Mouse (Mus musculus) 416B (cell line): ENCODE results near the gene Clybl.

ENCODE experiments used
- DNase-seq: peaks from one replicate; pipeline ENCODE4 v3.0.0; 2011; ENCODE audit warnings: low read depth

Clybl gene

GRCm38 (mm10) chr14:122305132-122305531, 123.6 kb downstream of the Clybl start:
- no peak for DNase-seq

- DNase-seq = no peak
Measured at GRCm38 (mm10) chr14:122312415-122312814, 130.9 kb downstream of the Clybl start.

- DNase-seq = no peak
Measured at GRCm38 (mm10) chr14:122313328-122313727, 131.8 kb downstream of the Clybl start.

GRCm38 (mm10) chr14:122315743-122316142, 134.2 kb downstream of the Clybl start:
- no peak for DNase-seq

- DNase-seq = no peak
Measured at GRCm38 (mm10) chr14:122322136-122322535, 140.6 kb downstream of the Clybl start.

GRCm38 (mm10) chr14:122323838-122324458, 142.4 kb downstream of the Clybl start:
- no peak for DNase-seq

GRCm38 (mm10) chr14:122330136-122330535, 148.6 kb downstream of the Clybl start:
- DNase-seq = no peak

GRCm38 (mm10) chr14:122330716-122331115, 149.2 kb downstream of the Clybl start:
- no peak for DNase-seq

GRCm38 (mm10) chr14:122331635-122332460, 150.3 kb downstream of the Clybl start:
- no peak for DNase-seq

GRCm38 (mm10) chr14:122336957-122337356, 155.5 kb downstream of the Clybl start:
- no peak for DNase-seq

- no peak for DNase-seq
Measured at GRCm38 (mm10) chr14:122338784-122339183, 157.3 kb downstream of the Clybl start.

GRCm38 (mm10) chr14:122340141-122340540, 158.6 kb downstream of the Clybl start:
- no peak for DNase-seq

- DNase-seq = no peak
Measured at GRCm38 (mm10) chr14:122341591-122342360, 160.3 kb downstream of the Clybl start.

GRCm38 (mm10) chr14:122344272-122345224, 163.0 kb downstream of the Clybl start:
- no peak for DNase-seq

- no peak for DNase-seq
Measured at GRCm38 (mm10) chr14:122348069-122348468, 166.6 kb downstream of the Clybl start.

- DNase-seq = no peak
Measured at GRCm38 (mm10) chr14:122349326-122349725, 167.8 kb downstream of the Clybl start.

GRCm38 (mm10) chr14:122349761-122350160, 168.3 kb downstream of the Clybl start:
- no peak for DNase-seq

GRCm38 (mm10) chr14:122350766-122351165, 169.3 kb downstream of the Clybl start:
- DNase-seq = no peak

GRCm38 (mm10) chr14:122357316-122357715, 175.8 kb downstream of the Clybl start:
- DNase-seq = no peak

- DNase-seq = no peak
Measured at GRCm38 (mm10) chr14:122358592-122358991, 177.1 kb downstream of the Clybl start.

GRCm38 (mm10) chr14:122359136-122359905, 177.8 kb downstream of the Clybl start:
- DNase-seq = peak; percentile 28
